Mouse (Mus musculus) liver, embryonic 14.5 days (tissue): ENCODE results near the gene Selenop.

ENCODE experiments used
- CTCF ChIP-seq: IDR thresholded peaks from 2 replicates; pipeline ENCODE4 v1.5.1; 2016; ENCODE audit warnings: antibody characterized with exemption, low read depth, control low read depth
- EP300 ChIP-seq: IDR thresholded peaks from 2 replicates; pipeline ENCODE4 v1.6.1; 2016; ENCODE audit warnings: antibody characterized with exemption, low read depth

- TF ChIP-seq CTCF, result no peak
- no peak for TF ChIP-seq EP300
Measured at GRCm38 (mm10) chr15:3279242-3279641, 10.9 kb downstream of the Selenop start.
